Mouse (Mus musculus): ENCODE measurements at regions not wholly inside any gene's neighbourhood (a gene's known extent, or its start where the extent isn't known, plus 50 kb on each side); places are given as distances from the start of the nearest gene placed in this dataset.

GRCm38 (mm10) chr15:96107503-96107902 is 179.8 kb upstream of the Arid2 start:
- TF ChIP-seq CTCF (IDR thresholded peaks at IDR 0.05; ENCODE audit: control insufficient read depth, insufficient read depth, insufficient read length) (no peak), CEBPB (IDR thresholded peaks at IDR 0.05; ENCODE audit: low read depth) (no peak), MYOG (IDR thresholded peaks at IDR 0.05; ENCODE audit: control insufficient read depth, extremely low read depth, insufficient read length) (no peak)

All from C2C12 (cell line).